Mouse (Mus musculus) brain, embryonic 18.5 days (tissue): Measurements from ENCODE around the gene Cbx8.
A peak's percentile ranks its signal among the peaks of the same experiment; 100 is the strongest.

Experiments
- DNase-seq: peaks from one replicate; pipeline ENCODE4 v3.0.0-alpha.2; 2012; ENCODE audit warnings: low read depth, low spot score

Cbx8 gene

DNA sequence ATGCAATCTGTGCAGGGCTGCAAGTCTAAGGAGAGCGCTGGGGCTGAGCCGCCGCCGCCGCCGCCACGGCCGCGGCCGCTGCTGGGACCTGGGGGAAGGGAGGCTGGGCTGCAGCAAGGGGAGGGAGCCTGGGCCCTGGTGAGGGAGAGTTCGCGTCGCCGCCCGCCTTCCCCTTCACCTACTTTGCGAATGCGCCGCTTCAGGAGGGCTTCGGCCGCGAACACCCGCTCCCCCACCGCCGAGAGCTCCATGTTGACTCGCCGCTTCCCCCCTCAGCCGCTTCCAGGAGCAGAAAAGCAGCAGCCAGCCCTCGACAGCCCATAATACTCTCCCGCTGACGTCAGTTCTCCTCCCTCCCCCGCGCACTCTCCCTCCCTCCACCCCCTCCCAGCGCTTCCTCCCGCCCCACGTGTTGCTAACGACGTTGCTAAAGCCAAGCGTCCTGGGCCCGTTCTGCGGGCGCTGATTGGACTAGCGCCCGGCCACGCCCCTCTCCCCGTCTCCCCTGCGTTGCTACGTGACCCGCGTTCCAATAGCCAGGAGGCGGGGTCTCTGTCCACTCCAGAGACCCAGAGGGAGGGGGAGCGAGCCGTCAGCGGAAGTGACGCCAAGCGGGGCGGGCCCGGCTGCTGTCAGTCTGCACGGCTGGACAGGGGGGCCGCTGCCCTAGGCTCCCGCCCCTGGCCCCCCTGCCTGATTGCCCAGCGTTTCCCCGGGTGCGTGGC is at the start of gene Cbx8:
Gene Cbx8 (minus strand): TSS at position 370 of the 725 bp plus-strand sequence.
- DNase-seq = peak; percentile 99

DNA sequence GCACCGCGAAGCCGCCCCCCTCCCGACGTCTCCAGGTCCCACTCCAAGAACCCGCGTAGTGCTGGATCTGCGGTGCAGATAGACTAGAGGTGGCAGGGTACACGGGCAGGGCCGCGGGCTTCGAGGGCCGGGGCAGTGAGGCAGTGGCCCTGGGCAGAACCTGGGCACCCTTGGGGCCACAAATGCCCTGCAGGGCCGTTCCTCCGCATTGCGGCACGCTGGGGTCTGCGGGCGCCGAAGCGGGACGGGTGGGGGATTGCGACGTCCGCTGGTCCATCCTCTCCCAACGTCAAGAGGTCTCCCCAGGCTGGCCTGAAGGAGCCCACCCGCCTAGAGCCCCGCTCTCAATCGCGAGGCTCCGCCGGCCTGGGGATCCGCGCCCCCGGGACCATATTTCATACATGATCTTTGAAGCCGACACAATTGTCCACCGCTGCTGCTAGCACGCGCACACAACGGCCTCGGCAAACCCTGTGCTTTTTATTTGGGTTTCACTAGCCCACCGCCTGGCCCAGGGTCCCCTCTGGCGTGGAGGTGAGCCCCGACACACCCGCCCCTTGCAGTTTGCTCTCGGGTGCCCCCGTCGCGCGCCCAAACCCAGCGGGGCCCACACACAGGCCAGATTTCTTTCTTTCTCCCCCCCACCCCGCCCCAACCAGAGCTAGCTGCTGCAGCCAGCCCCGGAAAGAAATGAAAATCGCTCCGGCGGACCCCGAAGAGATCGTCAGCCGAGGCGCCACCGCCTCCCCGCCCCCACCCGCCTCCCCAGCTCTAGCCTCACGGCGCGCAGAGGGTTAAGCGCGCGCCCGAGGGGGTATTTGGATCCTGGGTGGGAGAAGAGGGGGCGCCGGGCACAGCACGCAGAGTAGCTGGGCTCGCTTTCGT is 49.5 kb upstream of the Cbx8 start:
- DNase-seq = no peak

- DNase-seq = no peak
Measured at GRCm38 (mm10) chr11:119089235-119090075, 48.7 kb upstream of the Cbx8 start.

DNA sequence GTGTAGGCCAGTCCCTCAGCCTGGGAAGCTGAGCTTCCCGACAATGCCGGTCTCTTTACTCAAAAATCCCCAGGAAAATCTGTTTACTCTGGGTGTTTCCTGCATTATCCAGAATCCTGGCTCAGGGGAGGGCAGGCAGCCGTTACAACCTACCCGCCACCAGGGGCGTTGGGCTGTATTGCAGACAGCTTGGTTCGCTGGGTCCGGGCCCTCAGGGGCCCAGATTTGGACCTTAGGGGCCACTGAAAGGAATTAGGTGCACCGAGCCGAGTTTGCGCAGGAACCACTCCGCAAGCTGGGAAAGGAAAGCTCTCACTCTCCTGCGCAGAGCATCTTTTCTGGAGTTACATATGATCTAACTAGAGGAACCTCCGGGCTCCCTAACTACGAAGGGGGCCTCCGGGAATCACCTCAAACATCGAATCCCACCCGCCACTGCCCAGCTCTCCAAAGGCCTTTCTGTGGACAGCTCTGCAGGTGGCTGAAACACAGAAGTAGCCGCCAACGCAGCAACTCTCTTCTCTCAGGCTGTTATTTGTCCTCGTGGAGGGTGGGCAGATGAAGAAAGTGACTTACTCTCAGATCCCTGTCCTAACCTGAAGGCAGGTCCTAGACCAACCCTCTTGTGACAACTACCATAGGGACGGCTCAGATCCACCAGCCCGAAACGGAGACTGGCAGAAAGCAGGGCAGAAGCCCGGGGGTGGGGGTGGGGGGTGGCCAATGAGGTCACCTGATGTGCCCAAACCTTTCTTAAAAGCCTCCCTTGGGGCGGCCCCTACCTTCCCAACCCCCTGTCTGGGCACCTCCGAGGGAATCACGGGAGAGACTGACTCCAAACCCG is 47.8 kb upstream of the Cbx8 start:
- no peak for DNase-seq

DNA sequence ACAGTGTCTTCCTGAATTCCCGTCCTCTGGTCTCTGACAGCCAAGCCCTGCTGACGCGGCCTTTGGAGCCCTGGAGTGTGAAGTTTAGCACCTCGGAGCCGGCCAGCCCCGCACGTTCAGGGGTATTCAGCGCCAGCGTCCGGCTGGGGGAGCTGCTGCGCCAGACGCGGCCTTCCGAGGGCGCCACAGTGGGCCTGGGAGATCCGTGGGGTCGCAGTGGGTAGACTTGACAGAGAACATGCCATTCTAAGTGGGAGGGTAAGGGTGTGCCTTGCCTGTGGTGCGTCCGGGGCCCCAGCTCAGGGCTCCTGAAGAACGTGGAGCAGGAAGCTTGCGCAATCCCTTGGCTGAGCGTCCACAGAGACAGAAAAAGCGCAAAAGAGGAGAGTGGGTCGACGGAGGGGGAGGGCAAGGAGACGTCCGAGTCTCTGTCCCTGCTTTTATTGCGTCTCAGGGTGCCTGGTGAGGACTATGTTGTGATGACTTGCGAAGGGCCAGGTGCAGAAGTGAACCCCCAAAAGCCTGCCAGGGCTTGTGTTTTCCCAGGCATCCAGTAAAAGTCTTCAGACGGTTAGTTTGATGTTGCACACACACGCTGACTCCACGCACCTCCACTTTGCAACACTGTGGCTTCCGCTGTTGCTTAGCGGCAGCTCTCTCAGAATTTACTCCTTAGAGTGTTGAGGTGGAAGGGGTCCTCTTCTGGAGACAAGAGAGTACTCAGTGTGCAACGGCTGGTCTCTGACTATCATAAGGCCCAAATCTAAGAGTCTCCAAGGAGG is 46.7 kb upstream of the Cbx8 start:
- no peak for DNase-seq

- peak; percentile 92 for DNase-seq
Measured at GRCm38 (mm10) chr11:119086144-119086971, 45.6 kb upstream of the Cbx8 start, which contains the start of gene Cbx4. Gene Cbx4, minus strand, starts transcription at chr11:119086221.

GRCm38 (mm10) chr11:119085279-119086062 is 44.7 kb upstream of the Cbx8 start:
- peak; percentile 50 for DNase-seq

GRCm38 (mm10) chr11:119084446-119085278 is 43.9 kb upstream of the Cbx8 start:
- peak; percentile 51 for DNase-seq

GRCm38 (mm10) chr11:119083724-119084445 is 43.1 kb upstream of the Cbx8 start:
- DNase-seq = no peak

DNA sequence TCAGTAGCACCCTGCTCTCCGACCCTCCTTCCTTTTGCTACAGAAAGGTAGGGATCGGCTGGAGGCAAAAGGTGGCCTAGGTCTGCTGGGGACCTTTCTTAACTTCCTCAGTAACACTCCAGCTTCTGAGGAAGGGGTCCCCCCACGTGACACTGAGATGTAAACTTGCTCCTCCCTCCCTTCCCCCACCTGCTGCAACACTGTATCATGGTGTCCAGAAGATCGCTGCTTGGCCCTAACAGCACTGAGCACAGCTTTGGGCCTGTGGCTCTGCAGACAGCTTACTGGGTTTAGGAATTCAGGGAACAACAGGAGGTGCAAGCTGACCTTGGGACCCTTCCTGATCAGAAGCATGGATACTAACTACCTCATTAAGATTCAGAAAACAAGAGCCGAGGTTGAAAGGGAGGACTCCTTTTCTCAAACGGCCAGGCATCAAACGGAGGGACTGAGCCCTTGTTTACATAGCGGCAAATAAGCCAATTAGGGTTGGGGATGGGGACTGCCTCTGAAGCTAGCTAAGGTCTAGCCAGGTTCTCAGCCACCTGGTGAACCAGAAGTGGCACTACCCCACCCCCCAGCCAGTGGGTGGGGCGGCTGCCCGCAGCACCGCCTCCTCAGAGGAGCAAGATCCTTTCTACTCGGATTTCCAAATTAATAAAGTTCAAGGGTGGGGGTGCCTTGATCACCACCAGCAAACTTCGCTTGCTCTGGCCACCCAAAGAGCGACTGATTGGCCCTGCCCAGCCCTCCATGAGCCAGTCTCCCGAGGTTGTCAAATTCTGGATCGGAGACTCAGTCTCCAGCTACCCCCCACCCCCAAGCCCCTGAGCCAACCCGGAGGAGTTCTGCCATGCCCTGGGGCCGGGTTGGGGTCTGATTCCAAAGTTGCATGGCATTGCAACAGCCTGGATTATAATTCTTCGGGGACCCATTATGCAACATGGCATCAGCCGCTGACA is 42.1 kb upstream of the Cbx8 start:
- no peak for DNase-seq

DNA sequence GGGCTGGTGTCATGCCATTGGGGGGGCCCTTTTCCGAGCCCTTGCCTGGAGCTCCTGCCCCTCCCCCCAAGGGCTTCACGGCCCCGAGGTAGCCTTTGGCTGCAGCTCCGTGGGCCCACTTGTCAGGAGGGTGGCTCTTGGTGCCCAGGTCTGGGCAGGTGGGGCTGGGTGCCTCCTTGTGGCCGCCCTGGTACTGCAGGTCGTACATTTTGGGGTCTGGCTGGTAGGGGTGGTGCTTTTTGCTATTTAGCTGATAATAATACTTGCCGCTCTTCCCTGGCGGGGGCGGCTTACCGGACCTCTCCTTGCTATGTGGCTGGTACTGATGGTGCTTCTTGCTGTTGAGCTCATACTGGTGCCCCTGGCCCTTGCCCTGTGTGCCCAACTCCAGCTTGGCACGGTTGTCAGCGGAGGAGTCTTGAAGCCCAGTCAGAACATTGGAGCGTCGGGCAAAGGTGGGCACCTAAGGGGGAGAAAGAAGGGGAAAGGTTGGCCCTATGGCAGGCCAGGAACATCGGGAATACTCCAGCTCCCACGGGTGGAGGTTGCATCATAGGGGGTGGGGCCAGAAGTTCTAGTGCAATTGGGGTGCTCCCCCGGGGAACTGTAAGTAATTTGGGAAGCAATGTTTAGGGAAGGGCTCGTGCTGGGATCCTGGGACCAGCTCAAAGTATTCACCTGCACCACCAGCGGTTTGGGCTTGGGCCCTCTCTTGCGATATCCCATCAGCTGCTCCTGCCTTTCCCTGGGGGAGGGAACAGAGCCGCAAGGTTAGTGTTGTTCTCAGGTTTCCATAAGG is 41.3 kb upstream of the Cbx8 start:
- no peak for DNase-seq

DNA sequence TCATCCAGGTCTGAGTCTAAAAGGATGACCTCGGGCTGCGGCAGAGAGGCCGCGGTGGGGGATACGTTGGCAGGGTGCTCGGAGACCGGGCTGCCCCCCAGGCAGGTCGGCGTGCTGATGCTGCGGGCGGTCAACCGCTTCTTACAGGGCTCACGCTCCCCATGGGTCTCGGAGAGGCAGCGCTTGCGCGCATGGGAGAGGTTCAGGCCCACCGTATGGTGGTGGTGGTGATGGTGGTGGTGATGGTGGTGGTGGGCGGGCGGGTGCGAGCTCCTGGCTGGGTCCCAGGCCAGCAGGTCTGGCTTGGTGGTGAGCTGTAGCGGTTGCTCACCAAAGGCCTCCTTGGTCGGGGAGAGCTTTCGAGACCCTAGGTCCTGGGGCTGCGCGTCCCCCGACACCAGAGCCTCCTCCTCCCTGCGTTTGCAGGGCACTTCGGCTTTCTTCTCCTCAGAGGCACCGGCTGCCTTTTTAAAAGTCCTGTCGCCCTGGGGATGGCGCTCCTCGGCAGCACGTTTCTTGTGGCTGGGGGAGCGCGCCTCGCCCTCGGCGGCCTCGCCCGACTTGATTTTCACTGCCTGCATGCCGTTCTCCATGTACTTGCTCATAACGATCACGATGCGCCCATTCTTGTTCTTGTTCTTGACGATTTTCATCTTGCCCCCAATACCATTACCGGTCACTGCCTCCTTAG is 40.5 kb upstream of the Cbx8 start:
- no peak for DNase-seq

DNA sequence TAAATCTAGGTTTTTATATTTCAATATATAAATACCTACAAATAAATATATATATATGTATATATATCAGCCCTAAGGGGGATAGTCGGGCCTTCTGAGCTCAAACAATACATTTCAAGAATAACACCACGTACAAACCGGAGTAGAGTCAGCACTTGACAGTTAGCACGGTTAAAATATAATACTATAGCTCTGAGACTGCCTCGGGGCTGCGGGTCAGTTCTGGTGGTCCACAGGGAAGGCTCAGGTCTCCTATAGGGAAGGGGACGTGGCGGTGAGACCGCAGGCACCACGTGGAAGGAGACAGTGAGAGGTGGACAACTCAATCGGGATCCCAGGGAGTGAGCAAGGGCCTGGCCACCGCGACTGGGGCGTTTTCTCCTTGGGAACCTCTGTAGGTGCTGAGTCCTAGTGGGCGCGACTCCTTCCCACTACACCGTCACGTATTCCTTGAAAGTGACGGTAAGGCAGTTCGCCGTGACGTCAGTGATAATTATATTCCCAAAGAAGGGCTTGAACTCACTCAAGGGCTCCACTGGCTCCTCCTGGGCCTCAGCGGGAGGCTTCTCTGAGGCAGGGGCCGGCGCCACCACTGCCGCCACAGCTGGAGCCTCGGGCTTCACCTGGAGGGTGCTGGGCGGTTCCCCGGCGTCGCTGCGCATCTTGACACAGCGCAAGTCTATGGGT is 39.8 kb upstream of the Cbx8 start:
- no peak for DNase-seq

GRCm38 (mm10) chr11:119079445-119079837 is 38.7 kb upstream of the Cbx8 start:
- no peak for DNase-seq
